Mouse (Mus musculus): ENCODE data around the gene Ankle1. TPM values are rescaled to one million over a fixed set of nuclear protein-coding genes. Genes with fewer than 3 reads are reported as not detected.

The Ankle1 gene
- total and polyA plus RNA-seq, 2 experiments from 2014 or later, result 0.81 to 2.3 TPM

GRCm38 (mm10) chr8:71376423-71377030, 29.3 kb upstream of the Ankle1 start:
- no peaks in the 10 kb centered on the region for H3K9me3 ChIP-seq (ENCODE audit: low read length)
- H3K36me3 ChIP-seq (ENCODE audit: insufficient read depth), result 0 out of 2 replicates have a peak, but pooled peaks cover 5% of the 10 kb centered on the region
- peaks cover 14% of the 10 kb centered on the region for H3K4me1 ChIP-seq (ENCODE audit: insufficient read depth)
- H3K27ac ChIP-seq (ENCODE audit: low read depth, low read length), result 0 out of 2 replicates have a peak overlapping the region, but pooled peaks have one; percentile 69
- ATAC-seq (no peak), DNase-seq (no peak)
- peak; percentile 36 for TF ChIP-seq CTCF (IDR thresholded peaks at IDR 0.05; ENCODE audit: low read depth)
- WGBS, result 28% methylated on average over 8 of the region's 8 CpGs
- peak overlapping the region; percentile 39 for H3K4me3 ChIP-seq (ENCODE audit: low read depth, low read length)
- H3K4me2 ChIP-seq (ENCODE audit: low read depth), result peak overlapping the region; percentile 89
- H3K27me3 ChIP-seq (ENCODE audit: insufficient read depth, low read length), result no peaks in the 10 kb centered on the region
- H3K9ac ChIP-seq, result peak overlapping the region; percentile 58

- WGBS, result 34% methylated on average over 4 of the region's 4 CpGs
- ATAC-seq (no peak), DNase-seq (no peak)
These were observed 26.8 kb upstream of the Ankle1 start for GRCm38 (mm10) chr8:71379008-71379407.

GRCm38 (mm10) chr8:71379512-71380075, 26.2 kb upstream of the Ankle1 start:
- no peaks in the 10 kb centered on the region for H3K36me3 ChIP-seq (ENCODE audit: insufficient read depth)
- peak overlapping the region; percentile 76; the same call in 1 of the 2 replicates for H3K4me3 ChIP-seq (ENCODE audit: low read depth, low read length)
- 63% methylated on average over 3 of the region's 3 CpGs for WGBS
- TF ChIP-seq CTCF (IDR thresholded peaks at IDR 0.05; ENCODE audit: low read depth), result no peak
- H3K4me2 ChIP-seq (ENCODE audit: low read depth), result peak overlapping the region; percentile 98
- H3K4me1 ChIP-seq (ENCODE audit: insufficient read depth), result peaks cover 14% of the 10 kb centered on the region
- ATAC-seq (no peak), DNase-seq (no peak)
- H3K27ac ChIP-seq (ENCODE audit: low read depth, low read length), result no peak overlapping the region
- 0 out of 2 replicates have a peak overlapping the region, but pooled peaks have one; percentile 78 for H3K9ac ChIP-seq
- H3K27me3 ChIP-seq (ENCODE audit: insufficient read depth, low read length), result no peaks in the 10 kb centered on the region
- no peaks in the 10 kb centered on the region for H3K9me3 ChIP-seq (ENCODE audit: low read length)

More at GRCm38 (mm10) chr8:71379008-71379407, 26.8 kb upstream of the Ankle1 start:
- Histone ChIP-seq H3K4me2 (ENCODE audit: low read depth) (0 out of 2 replicates have a peak overlapping the region, but pooled peaks have one; percentile 98), H3K9ac (no peak overlapping the region), H3K36me3 (ENCODE audit: insufficient read depth) (0 out of 2 replicates have a peak, but pooled peaks cover 1% of the 10 kb centered on the region), H3K4me3 (ENCODE audit: low read depth, low read length) (no peak overlapping the region), H3K27ac (ENCODE audit: low read depth, low read length) (no peak overlapping the region), H3K4me1 (ENCODE audit: insufficient read depth) (peaks cover 14% of the 10 kb centered on the region), H3K9me3 (ENCODE audit: low read length) (no peaks in the 10 kb centered on the region), H3K27me3 (ENCODE audit: insufficient read depth, low read length) (no peaks in the 10 kb centered on the region)
- TF ChIP-seq CTCF (IDR thresholded peaks at IDR 0.05; ENCODE audit: low read depth), result no peak

- ATAC-seq, result no peak
- peak overlapping the region; percentile 98 for H3K4me2 ChIP-seq (ENCODE audit: low read depth)
- H3K27ac ChIP-seq (ENCODE audit: low read depth, low read length), result no peak overlapping the region
- no peaks in the 10 kb centered on the region for H3K9me3 ChIP-seq (ENCODE audit: low read length)
- H3K27me3 ChIP-seq (ENCODE audit: insufficient read depth, low read length), result no peaks in the 10 kb centered on the region
- H3K4me3 ChIP-seq (ENCODE audit: low read depth, low read length), result peak overlapping the region; percentile 76
- H3K9ac ChIP-seq, result peak overlapping the region; percentile 78
- 4% methylated on average over 67 of the region's 72 CpGs for WGBS
- H3K36me3 ChIP-seq (ENCODE audit: insufficient read depth), result no peaks in the 10 kb centered on the region
- no peak for TF ChIP-seq CTCF (IDR thresholded peaks at IDR 0.05; ENCODE audit: low read depth)
- peak; percentile 10 for DNase-seq
- peaks cover 14% of the 10 kb centered on the region for H3K4me1 ChIP-seq (ENCODE audit: insufficient read depth)
These were observed 25.3 kb upstream of the Ankle1 start for GRCm38 (mm10) chr8:71380178-71381171.

GRCm38 (mm10) chr8:71381421-71381970, 24.3 kb upstream of the Ankle1 start, which contains the start of gene Nr2f6:
Nr2f6 (minus strand) TSS chr8:71381960.
- Histone ChIP-seq H3K4me1 (ENCODE audit: insufficient read depth) (peaks cover 7% of the 10 kb centered on the region), H3K9ac (peak within 1 kb of the TSS; percentile 78), H3K36me3 (ENCODE audit: insufficient read depth) (no peaks in the 10 kb centered on the region), H3K4me3 (ENCODE audit: low read depth, low read length) (peak within 1 kb of the TSS; percentile 76), H3K27me3 (ENCODE audit: insufficient read depth, low read length) (no peaks in the 10 kb centered on the region), H3K9me3 (ENCODE audit: low read length) (no peaks in the 10 kb centered on the region), H3K27ac (ENCODE audit: low read depth, low read length) (peak within 1 kb of the TSS; percentile 69), H3K4me2 (ENCODE audit: low read depth) (peak within 1 kb of the TSS; percentile 98)
- WGBS, result 2% methylated on average over 77 of the region's 89 CpGs
- peak; percentile 70 for DNase-seq
- peak; percentile 8 for ATAC-seq
- no peak for TF ChIP-seq CTCF (IDR thresholded peaks at IDR 0.05; ENCODE audit: low read depth)

Data from forebrain, postnatal 0 days (tissue).